In the genomic region with DNA sequence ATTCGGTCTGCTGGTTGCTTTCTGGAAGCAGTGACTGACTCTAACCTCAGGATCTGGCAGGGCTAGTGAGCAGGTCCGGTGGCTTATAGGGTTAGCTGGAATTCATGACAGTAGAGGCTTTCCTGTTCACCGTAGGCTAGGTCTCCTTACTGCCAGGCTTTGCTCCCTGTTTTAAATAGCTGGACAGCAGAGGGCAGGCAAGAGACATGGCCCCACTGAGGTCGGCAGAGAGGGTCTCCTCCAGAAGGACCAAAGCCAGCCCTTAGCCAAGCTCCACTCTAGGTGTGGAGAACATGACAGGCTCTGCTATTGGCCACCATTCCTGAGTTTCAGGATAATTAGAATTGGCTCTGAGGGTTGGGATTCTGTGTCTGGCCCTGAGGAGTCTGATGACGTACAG, we compare ENCODE assay signal across 11 mouse cellular contexts.
A peak's percentile ranks its signal among the peaks of the same experiment; 100 is the strongest.
DNase-seq lines count a peak whose midpoint lies in the region; ATAC-seq and TF ChIP-seq lines count a peak whose summit lies in the region.
"Had no signal": no experiment of that assay in that cellular context is flagged by ENCODE, and none has a peak within 500 bp of the region (broad histone marks: within the 10 kb centered on the region; RNA-seq: fewer than 3 reads in every experiment).

No protein-coding gene starts in this region.

- no peak overlapping the region for H3K27ac ChIP-seq in kidney, embryonic 15.5 days
- no peak overlapping the region for H3K27ac ChIP-seq in intestine, embryonic 16.5 days (ENCODE audit: low read length)
- H3K27ac ChIP-seq: lung, embryonic 15.5 days had no signal

- H3K9ac ChIP-seq in kidney, embryonic 15.5 days: no peak overlapping the region
- H3K9ac ChIP-seq in intestine, embryonic 16.5 days (ENCODE audit: low read depth, low read length): no peak overlapping the region
- H3K9ac ChIP-seq: heart, embryonic 12.5 days; lung, embryonic 15.5 days had no signal

- no peak overlapping the region for H3K4me3 ChIP-seq in kidney, embryonic 15.5 days (replicated peaks)
- no peak overlapping the region for H3K4me3 ChIP-seq in lung, adult 2 months (replicated peaks; ENCODE audit: extremely low read depth, low read depth, low read length)
- H3K4me3 ChIP-seq in intestine, embryonic 16.5 days (ENCODE audit: low read length): no peak overlapping the region
- H3K4me3 ChIP-seq: heart, embryonic 12.5 days; lung, embryonic 15.5 days had no signal

- no peaks in the 10 kb centered on the region for H3K36me3 ChIP-seq in kidney, embryonic 15.5 days
- no peaks in the 10 kb centered on the region for H3K36me3 ChIP-seq in intestine, embryonic 16.5 days (ENCODE audit: control insufficient read depth, insufficient read depth, low read length)
- H3K36me3 ChIP-seq: heart, embryonic 12.5 days; lung, embryonic 15.5 days had no signal

- H3K9me3 ChIP-seq in kidney, embryonic 15.5 days (replicated peaks): no peaks in the 10 kb centered on the region; the same call in 1 of the 2 replicates
- H3K9me3 ChIP-seq in intestine, embryonic 16.5 days (ENCODE audit: control insufficient read depth, low read length): no peaks in the 10 kb centered on the region
- H3K9me3 ChIP-seq: heart, embryonic 12.5 days; lung, embryonic 15.5 days had no signal

- H3K4me1 ChIP-seq in kidney, embryonic 15.5 days: peaks cover 13% of the 10 kb centered on the region
- no peaks in the 10 kb centered on the region for H3K4me1 ChIP-seq in lung, adult 2 months (ENCODE audit: control insufficient read depth, insufficient read depth, low read length)
- 0 out of 2 replicates have a peak, but pooled peaks cover 6% of the 10 kb centered on the region for H3K4me1 ChIP-seq in intestine, embryonic 16.5 days (ENCODE audit: control insufficient read depth, insufficient read depth, low read length)
- H3K4me1 ChIP-seq: lung, embryonic 15.5 days had no signal

- WGBS in kidney, embryonic 15.5 days: 72% methylated on average over 5 of the region's 5 CpGs
- WGBS in lung, adult 2 months: 62% methylated on average over 5 of the region's 5 CpGs
- 69% methylated on average over 5 of the region's 5 CpGs for WGBS in intestine, embryonic 16.5 days

- TF ChIP-seq POLR2A in lung, adult 2 months (IDR thresholded peaks at IDR 0.05; ENCODE audit: borderline replicate concordance, extremely low read depth, low read depth, low read length): no peak

- no peaks in the 10 kb centered on the region for H3K27me3 ChIP-seq in kidney, embryonic 15.5 days
- no peaks in the 10 kb centered on the region for H3K27me3 ChIP-seq in intestine, embryonic 16.5 days (replicated peaks; ENCODE audit: control insufficient read depth, insufficient read depth, low read length)
- H3K27me3 ChIP-seq: heart, embryonic 12.5 days; lung, embryonic 15.5 days had no signal

- no peak for ATAC-seq in kidney, embryonic 15.5 days (replicated peaks; ENCODE audit: low FRiP score)
- no peak for ATAC-seq in intestine, embryonic 16.5 days

- peak; percentile 46 for TF ChIP-seq CTCF in lung, adult 2 months (IDR thresholded peaks at IDR 0.05; ENCODE audit: insufficient read depth, low read length)

- DNase-seq in cerebellum, postnatal 10 days: peak; percentile 70 to 73
- no peak for DNase-seq in cerebellum, adult 11-12 months
- DNase-seq in kidney, adult 9 months: peak; percentile 26
- no peak for DNase-seq in lung, adult 2 months
- DNase-seq in lung, adult 18-20 months: no peak
- DNase-seq in kidney, postnatal 4 days: peak; percentile 34 to 46

- H3K4me2 ChIP-seq in kidney, embryonic 15.5 days: no peak overlapping the region
- H3K4me2 ChIP-seq in intestine, embryonic 16.5 days (ENCODE audit: low read depth, low read length): no peak overlapping the region
- H3K4me2 ChIP-seq: heart, embryonic 12.5 days; lung, embryonic 15.5 days; midbrain, embryonic 11.5 days had no signal

Comparison
In these comparisons a context has a peak if more than half of its experiments do, and no peak if none do; other contexts are left out.
1. DNase-seq: peak in cerebellum, postnatal 10 days (2 of 2), kidney, adult 9 months (single experiment) and kidney, postnatal 4 days (2 of 2); none in cerebellum, adult 11-12 months (single experiment), lung, adult 2 months (single experiment) and lung, adult 18-20 months (0 of 2).